Mouse (Mus musculus): ENCODE data around the gene Hpn.

- no peak for TF ChIP-seq CTCF (IDR thresholded peaks at IDR 0.05; ENCODE audit: borderline replicate concordance, extremely low read depth, insufficient read depth, insufficient read length)
- TF ChIP-seq POLR2A (IDR thresholded peaks at IDR 0.05; ENCODE audit: borderline replicate concordance, extremely low read depth, insufficient read depth, insufficient read length, poor library complexity, severe bottlenecking) = no peak
These were observed 8.6 kb upstream of the Hpn start for GRCm38 (mm10) chr7:31123697-31124096.

Data from brain, embryonic 14.5 days (tissue).